Mouse (Mus musculus): ENCODE results near the gene Col5a3. TPM values are rescaled to one million over a fixed set of nuclear protein-coding genes. Genes with fewer than 3 reads are reported as not detected.

The Col5a3 gene
- polyA plus RNA-seq, 1 experiment from 2014 or later = 0.45 TPM

Other genes starting within 250 kb of the Col5a3 start
- 46.7 and 47.4 TPM in 2 replicates for gene Zfp846, start 233.8 kb downstream of the Col5a3 start, polyA plus RNA-seq (2015; fragmentation: Nextera tagmentation; extraction: Ambion mirVana)
- gene Ubl5, start 172.2 kb downstream of the Col5a3 start, polyA plus RNA-seq (2015; fragmentation: Nextera tagmentation; extraction: Ambion mirVana) = 510 and 551 TPM in 2 replicates
- 16.3 and 16.4 TPM in 2 replicates for gene Fbxl12, start 170.3 kb downstream of the Col5a3 start, polyA plus RNA-seq (2015; fragmentation: Nextera tagmentation; extraction: Ambion mirVana)
- gene Pin1, start 163.0 kb downstream of the Col5a3 start, polyA plus RNA-seq (2015; fragmentation: Nextera tagmentation; extraction: Ambion mirVana) = 62.4 and 64.9 TPM in 2 replicates
- 121 and 123 TPM in 2 replicates for gene Olfm2, start 68.7 kb downstream of the Col5a3 start, polyA plus RNA-seq (2015; fragmentation: Nextera tagmentation; extraction: Ambion mirVana)
- not detected in 2 replicates for gene Rdh8, start 3.4 kb upstream of the Col5a3 start, polyA plus RNA-seq (2015; fragmentation: Nextera tagmentation; extraction: Ambion mirVana)
- 2.9 and 3.5 TPM in 2 replicates for gene A230050P20Rik, start 53.6 kb upstream of the Col5a3 start, polyA plus RNA-seq (2015; fragmentation: Nextera tagmentation; extraction: Ambion mirVana)
- 15.4 and 15.6 TPM in 2 replicates for gene Angptl6, start 64.7 kb upstream of the Col5a3 start, polyA plus RNA-seq (2015; fragmentation: Nextera tagmentation; extraction: Ambion mirVana)
- 57.1 and 59.0 TPM in 2 replicates for gene Ppan, start 73.1 kb upstream of the Col5a3 start, polyA plus RNA-seq (2015; fragmentation: Nextera tagmentation; extraction: Ambion mirVana)
- 267 and 288 TPM in 2 replicates for gene Eif3g, start 83.6 kb upstream of the Col5a3 start, polyA plus RNA-seq (2015; fragmentation: Nextera tagmentation; extraction: Ambion mirVana)
- 80.0 and 84.6 TPM in 2 replicates for gene Dnmt1, start 144.8 kb upstream of the Col5a3 start, polyA plus RNA-seq (2015; fragmentation: Nextera tagmentation; extraction: Ambion mirVana)
- gene S1pr2, start 161.7 kb upstream of the Col5a3 start, polyA plus RNA-seq (2015; fragmentation: Nextera tagmentation; extraction: Ambion mirVana) = 6.9 and 7.5 TPM in 2 replicates
- 112 and 115 TPM in 2 replicates for gene Mrpl4, start 187.7 kb upstream of the Col5a3 start, polyA plus RNA-seq (2015; fragmentation: Nextera tagmentation; extraction: Ambion mirVana)
- 2.8 and 3.0 TPM in 2 replicates for gene Icam1, start 200.9 kb upstream of the Col5a3 start, polyA plus RNA-seq (2015; fragmentation: Nextera tagmentation; extraction: Ambion mirVana)
- 0.25 TPM in 1 of 2 replicates, not detected in the other for gene Icam4, start 214.3 kb upstream of the Col5a3 start, polyA plus RNA-seq (2015; fragmentation: Nextera tagmentation; extraction: Ambion mirVana)
- gene Icam5, start 217.0 kb upstream of the Col5a3 start, polyA plus RNA-seq (2015; fragmentation: Nextera tagmentation; extraction: Ambion mirVana) = 1.5 and 2.2 TPM in 2 replicates

All from forebrain, embryonic 15.5 days (tissue).